Mouse (Mus musculus): ENCODE data around the gene Gm5926. TPM values are rescaled to one million over a fixed set of nuclear protein-coding genes. Genes with fewer than 3 reads are reported as not detected.
"Not testable (repeated sequence)": the region's sequence is repeated elsewhere in the genome, so short reads cannot be mapped to it uniquely, and the experiment has no call there.

Gene Gm5926
- total RNA-seq (2021), result not detected
- long read RNA-seq, experiment 1, result 0 reads
- long read RNA-seq, experiment 2, result 0 reads

DNA sequence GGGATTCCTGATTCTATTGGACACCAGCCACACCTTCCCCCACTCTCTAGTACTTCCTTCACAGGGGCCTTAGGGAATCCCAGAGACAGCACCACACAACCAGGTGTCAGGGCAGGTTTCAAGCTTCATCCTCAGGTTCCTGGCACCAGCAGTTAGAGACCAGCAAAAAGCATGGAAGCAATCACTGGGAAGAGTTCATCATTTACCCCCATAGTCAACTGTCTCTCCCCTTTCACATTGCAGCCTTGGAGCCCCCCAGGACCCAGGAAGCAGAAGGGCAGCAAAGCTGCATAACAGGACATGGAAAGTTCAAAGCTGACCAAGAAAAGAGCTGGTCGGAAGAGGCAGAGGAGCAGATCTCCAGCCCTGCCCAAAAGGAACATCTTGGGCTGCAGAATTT, at the start of gene Gm5926:
Gene Gm5926 (plus strand): TSS at position 301 of the 400 bp plus-strand sequence.
- not testable (repeated sequence) for DNase-seq

GRCm38 (mm10) chrX:32601008-32601407, 49.5 kb upstream of the Gm5926 start:
- not testable (repeated sequence) for DNase-seq

DNA sequence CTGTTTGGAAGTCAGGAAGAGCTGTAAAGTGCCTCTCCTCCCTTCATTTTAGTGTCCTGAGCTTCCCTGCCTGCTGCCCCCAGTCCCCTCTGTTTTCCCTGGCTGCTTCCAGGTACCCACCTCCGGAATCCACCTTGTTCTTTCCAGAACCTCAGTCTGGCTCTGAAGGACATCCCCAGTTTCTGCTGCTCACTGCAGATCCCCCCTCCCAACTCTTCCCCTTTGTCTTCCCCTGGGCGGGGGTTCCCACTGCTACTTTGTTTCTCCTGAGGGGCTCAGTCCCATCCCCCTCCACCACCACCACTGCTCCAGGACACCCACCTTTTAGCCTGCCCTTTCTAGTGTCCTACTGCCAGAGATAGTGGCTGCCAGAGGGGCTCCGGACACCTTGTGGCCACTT, 49.1 kb upstream of the Gm5926 start:
- DNase-seq, result not testable (repeated sequence)

Other genes starting within 250 kb of the Gm5926 start
- gene Btbd35f1, start 90.7 kb upstream of the Gm5926 start, total RNA-seq (2021), result not detected
- gene Btbd35f21, start 75.4 kb downstream of the Gm5926 start, total RNA-seq (2021), result not detected
- not detected for gene Btbd35f30, start 243.9 kb downstream of the Gm5926 start, total RNA-seq (2021)